Mouse (Mus musculus): ENCODE data around the gene Rxra. TPM values are rescaled to one million over a fixed set of nuclear protein-coding genes. Genes with fewer than 3 reads are reported as not detected.

The Rxra gene
- polyA plus RNA-seq, 1 experiment from 2014 or later = 6.9 TPM

- H3K9ac ChIP-seq (ENCODE audit: low read length) = no peak overlapping the region
- H3K9me3 ChIP-seq (ENCODE audit: control insufficient read depth, low read length) = no peaks in the 10 kb centered on the region
- no peak overlapping the region for H3K4me2 ChIP-seq
- ATAC-seq (ENCODE audit: low FRiP score) (no peak), DNase-seq (ENCODE audit: low spot score, missing footprints) (no peak)
- no peaks in the 10 kb centered on the region for H3K4me1 ChIP-seq (ENCODE audit: control insufficient read depth, insufficient read depth, low read length)
- no peaks in the 10 kb centered on the region for H3K36me3 ChIP-seq (ENCODE audit: control insufficient read depth, insufficient read depth, low read length)
- WGBS = 97% methylated on average over 7 of the region's 7 CpGs
- no peaks in the 10 kb centered on the region for H3K27me3 ChIP-seq (ENCODE audit: control insufficient read depth, insufficient read depth, low read length)
- H3K27ac ChIP-seq (ENCODE audit: low read depth, low read length) = no peak overlapping the region
- no peak overlapping the region for H3K4me3 ChIP-seq (ENCODE audit: low read depth, low read length)
Measured at GRCm38 (mm10) chr2:27780162-27780561, 103.9 kb downstream of the Rxra start.

GRCm38 (mm10) chr2:27785363-27785762 lies 109.1 kb downstream of the Rxra start:
- Histone ChIP-seq H3K9ac (ENCODE audit: low read length) (no peak overlapping the region), H3K4me2 (no peak overlapping the region), H3K4me1 (ENCODE audit: control insufficient read depth, insufficient read depth, low read length) (no peaks in the 10 kb centered on the region), H3K4me3 (ENCODE audit: low read depth, low read length) (no peak overlapping the region), H3K9me3 (ENCODE audit: control insufficient read depth, low read length) (no peaks in the 10 kb centered on the region), H3K27me3 (ENCODE audit: control insufficient read depth, insufficient read depth, low read length) (no peaks in the 10 kb centered on the region), H3K27ac (ENCODE audit: low read depth, low read length) (no peak overlapping the region), H3K36me3 (ENCODE audit: control insufficient read depth, insufficient read depth, low read length) (no peaks in the 10 kb centered on the region)
- 93% methylated on average over 8 of the region's 8 CpGs for WGBS
- DNase-seq (ENCODE audit: low spot score, missing footprints) = peak; percentile 8
- no peak for ATAC-seq (ENCODE audit: low FRiP score)

GRCm38 (mm10) chr2:27785973-27786417 lies 109.8 kb downstream of the Rxra start:
- H3K27ac ChIP-seq (ENCODE audit: low read depth, low read length) = no peak overlapping the region
- no peak overlapping the region for H3K4me3 ChIP-seq (ENCODE audit: low read depth, low read length)
- H3K27me3 ChIP-seq (ENCODE audit: control insufficient read depth, insufficient read depth, low read length) = no peaks in the 10 kb centered on the region
- H3K9ac ChIP-seq (ENCODE audit: low read length) = no peak overlapping the region
- ATAC-seq (ENCODE audit: low FRiP score) (no peak), DNase-seq (ENCODE audit: low spot score, missing footprints) (no peak)
- H3K9me3 ChIP-seq (ENCODE audit: control insufficient read depth, low read length) = no peaks in the 10 kb centered on the region
- WGBS = 94% methylated on average over 6 of the region's 6 CpGs
- H3K36me3 ChIP-seq (ENCODE audit: control insufficient read depth, insufficient read depth, low read length) = no peaks in the 10 kb centered on the region
- no peaks in the 10 kb centered on the region for H3K4me1 ChIP-seq (ENCODE audit: control insufficient read depth, insufficient read depth, low read length)
- H3K4me2 ChIP-seq = no peak overlapping the region

- WGBS = 84% methylated on average over 4 of the region's 4 CpGs
- Histone ChIP-seq H3K4me2 (no peak overlapping the region), H3K4me1 (ENCODE audit: control insufficient read depth, insufficient read depth, low read length) (no peaks in the 10 kb centered on the region), H3K9ac (ENCODE audit: low read length) (no peak overlapping the region), H3K27me3 (ENCODE audit: control insufficient read depth, insufficient read depth, low read length) (no peaks in the 10 kb centered on the region), H3K27ac (ENCODE audit: low read depth, low read length) (no peak overlapping the region), H3K9me3 (ENCODE audit: control insufficient read depth, low read length) (no peaks in the 10 kb centered on the region), H3K4me3 (ENCODE audit: low read depth, low read length) (no peak overlapping the region), H3K36me3 (ENCODE audit: control insufficient read depth, insufficient read depth, low read length) (no peaks in the 10 kb centered on the region)
- ATAC-seq (ENCODE audit: low FRiP score) = no peak
- DNase-seq (ENCODE audit: low spot score, missing footprints) = peak; percentile 60
Measured at GRCm38 (mm10) chr2:27791571-27791970, 115.3 kb downstream of the Rxra start.

GRCm38 (mm10) chr2:27799018-27799417 lies 122.8 kb downstream of the Rxra start:
- Histone ChIP-seq H3K4me1 (ENCODE audit: control insufficient read depth, insufficient read depth, low read length) (0 out of 2 replicates have a peak, but pooled peaks cover 3% of the 10 kb centered on the region), H3K9me3 (ENCODE audit: control insufficient read depth, low read length) (no peaks in the 10 kb centered on the region), H3K27ac (ENCODE audit: low read depth, low read length) (no peak overlapping the region), H3K4me3 (ENCODE audit: low read depth, low read length) (no peak overlapping the region), H3K36me3 (ENCODE audit: control insufficient read depth, insufficient read depth, low read length) (no peaks in the 10 kb centered on the region), H3K4me2 (no peak overlapping the region), H3K9ac (ENCODE audit: low read length) (no peak overlapping the region), H3K27me3 (ENCODE audit: control insufficient read depth, insufficient read depth, low read length) (no peaks in the 10 kb centered on the region)
- 82% methylated on average over 4 of the region's 4 CpGs for WGBS
- ATAC-seq (ENCODE audit: low FRiP score) (no peak), DNase-seq (ENCODE audit: low spot score, missing footprints) (no peak)

GRCm38 (mm10) chr2:27801041-27801440 lies 124.8 kb downstream of the Rxra start:
- WGBS = 80% methylated on average over 2 of the region's 2 CpGs
- Histone ChIP-seq H3K9me3 (ENCODE audit: control insufficient read depth, low read length) (no peaks in the 10 kb centered on the region), H3K27ac (ENCODE audit: low read depth, low read length) (no peak overlapping the region), H3K4me2 (no peak overlapping the region), H3K4me3 (ENCODE audit: low read depth, low read length) (no peak overlapping the region), H3K4me1 (ENCODE audit: control insufficient read depth, insufficient read depth, low read length) (0 out of 2 replicates have a peak, but pooled peaks cover 3% of the 10 kb centered on the region), H3K36me3 (ENCODE audit: control insufficient read depth, insufficient read depth, low read length) (no peaks in the 10 kb centered on the region), H3K27me3 (ENCODE audit: control insufficient read depth, insufficient read depth, low read length) (no peaks in the 10 kb centered on the region), H3K9ac (ENCODE audit: low read length) (no peak overlapping the region)
- ATAC-seq (ENCODE audit: low FRiP score) (no peak), DNase-seq (ENCODE audit: low spot score, missing footprints) (peak; percentile 73)

GRCm38 (mm10) chr2:27802493-27802892 lies 126.3 kb downstream of the Rxra start:
- Histone ChIP-seq H3K4me2 (no peak overlapping the region), H3K4me3 (ENCODE audit: low read depth, low read length) (no peak overlapping the region), H3K9ac (ENCODE audit: low read length) (no peak overlapping the region), H3K27me3 (ENCODE audit: control insufficient read depth, insufficient read depth, low read length) (no peaks in the 10 kb centered on the region), H3K27ac (ENCODE audit: low read depth, low read length) (no peak overlapping the region), H3K36me3 (ENCODE audit: control insufficient read depth, insufficient read depth, low read length) (no peaks in the 10 kb centered on the region), H3K4me1 (ENCODE audit: control insufficient read depth, insufficient read depth, low read length) (0 out of 2 replicates have a peak, but pooled peaks cover 3% of the 10 kb centered on the region), H3K9me3 (ENCODE audit: control insufficient read depth, low read length) (no peaks in the 10 kb centered on the region)
- 52% methylated on average over 9 of the region's 9 CpGs for WGBS
- DNase-seq (ENCODE audit: low spot score, missing footprints) (no peak), ATAC-seq (ENCODE audit: low FRiP score) (no peak)

GRCm38 (mm10) chr2:27806691-27807090 lies 130.5 kb downstream of the Rxra start:
- Histone ChIP-seq H3K9me3 (ENCODE audit: control insufficient read depth, low read length) (no peaks in the 10 kb centered on the region), H3K4me3 (ENCODE audit: low read depth, low read length) (no peak overlapping the region), H3K9ac (ENCODE audit: low read length) (no peak overlapping the region), H3K4me1 (ENCODE audit: control insufficient read depth, insufficient read depth, low read length) (0 out of 2 replicates have a peak, but pooled peaks cover 3% of the 10 kb centered on the region), H3K4me2 (no peak overlapping the region), H3K27ac (ENCODE audit: low read depth, low read length) (no peak overlapping the region), H3K27me3 (ENCODE audit: control insufficient read depth, insufficient read depth, low read length) (no peaks in the 10 kb centered on the region), H3K36me3 (ENCODE audit: control insufficient read depth, insufficient read depth, low read length) (no peaks in the 10 kb centered on the region)
- no peak for ATAC-seq (ENCODE audit: low FRiP score)
- 91% methylated on average over 7 of the region's 7 CpGs for WGBS
- DNase-seq (ENCODE audit: low spot score, missing footprints) = no peak

- WGBS = 76% methylated on average over 3 of the region's 3 CpGs
- ATAC-seq (ENCODE audit: low FRiP score) = no peak
- H3K4me1 ChIP-seq (ENCODE audit: control insufficient read depth, insufficient read depth, low read length) = no peaks in the 10 kb centered on the region
- H3K27ac ChIP-seq (ENCODE audit: low read depth, low read length) = no peak overlapping the region
- H3K4me3 ChIP-seq (ENCODE audit: low read depth, low read length) = no peak overlapping the region
- H3K9me3 ChIP-seq (ENCODE audit: control insufficient read depth, low read length) = no peaks in the 10 kb centered on the region
- no peaks in the 10 kb centered on the region for H3K36me3 ChIP-seq (ENCODE audit: control insufficient read depth, insufficient read depth, low read length)
- H3K4me2 ChIP-seq = no peak overlapping the region
- DNase-seq (ENCODE audit: low spot score, missing footprints) = no peak
- H3K9ac ChIP-seq (ENCODE audit: low read length) = no peak overlapping the region
- H3K27me3 ChIP-seq (ENCODE audit: control insufficient read depth, insufficient read depth, low read length) = no peaks in the 10 kb centered on the region
Measured at GRCm38 (mm10) chr2:27807684-27808083, 131.4 kb downstream of the Rxra start.
